Mouse (Mus musculus) cerebellum, adult 2 months (tissue): Measurements from ENCODE around the gene Lsp1.
A peak's percentile ranks its signal among the peaks of the same experiment; 100 is the strongest.

Source experiments
- CTCF ChIP-seq: fragments of 200-500 bp; IDR thresholded peaks from 2 replicates; pipeline ENCODE4 v1.5.1; 2011; ENCODE audit warnings: low read depth, mild to moderate bottlenecking, control low read depth, low read length, moderate library complexity, borderline replicate concordance; ENCODE audit not compliant: insufficient read depth
- POLR2A ChIP-seq: fragments of 200-500 bp; IDR thresholded peaks from 2 replicates; pipeline ENCODE4 v1.6.1; 2011; ENCODE audit warnings: low read length, control low read depth, borderline replicate concordance; ENCODE audit not compliant: insufficient read depth

DNA sequence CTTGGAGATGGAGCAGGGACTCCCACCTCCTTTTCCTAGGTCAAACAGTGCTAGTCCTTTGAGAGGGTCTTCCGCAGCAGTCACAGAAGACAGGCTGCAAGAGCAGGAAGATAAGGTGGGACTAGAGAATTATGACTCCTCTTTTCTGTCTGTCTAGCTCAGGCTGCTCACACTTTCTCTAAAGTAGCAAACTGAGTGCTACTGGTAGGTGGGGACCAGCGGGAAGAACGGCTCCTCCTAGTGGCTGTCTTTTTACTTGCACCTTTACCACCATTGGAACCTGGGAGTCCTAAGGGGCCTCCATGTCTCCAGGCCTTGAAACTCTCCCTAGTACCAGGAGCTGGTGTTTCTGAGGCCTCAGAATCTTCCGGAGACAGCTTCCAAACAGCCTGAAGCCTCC lies 25.1 kb upstream of the Lsp1 start:
- TF ChIP-seq CTCF (peak; percentile 85), POLR2A (no peak)
